Mouse (Mus musculus) liver, embryonic 14.5 days (tissue): ENCODE measurements at regions not wholly inside any gene's neighbourhood (a gene's known extent, or its start where the extent isn't known, plus 50 kb on each side); places are given as distances from the start of the nearest gene placed in this dataset.
A peak's percentile ranks its signal among the peaks of the same experiment; 100 is the strongest.

ENCODE experiments used
- ATAC-seq: fragments of 200-750 bp; cut with Nextera tagmentation; 2 replicates; pipeline ENCODE4 v1.8.0; 2017; ENCODE audit warnings: moderate number of reproducible peaks, mild to moderate bottlenecking, moderate library complexity; ENCODE audit not compliant: insufficient read depth
- DNase-seq, 3 experiments: peaks; one replicate each; pipeline ENCODE4 v3.0.0-alpha.2; 2012 to 2013; ENCODE audit warnings: low read depth in 3 of 3, low spot score in 3 of 3
- H3K27ac ChIP-seq: fragments of 300-500 bp; sonication (generic); 2 replicates; pipeline ENCODE4 v1.5.1; 2014; ENCODE audit warnings: moderate library complexity, mild to moderate bottlenecking, control low read depth, inconsistent platforms
- H3K27me3 ChIP-seq: fragments of 300-500 bp; sonication (generic); 2 replicates; pipeline ENCODE4 v1.6.1; 2014; ENCODE audit warnings: mild to moderate bottlenecking, low read length, moderate library complexity; ENCODE audit not compliant: control insufficient read depth, insufficient read depth
- H3K36me3 ChIP-seq: fragments of 300-500 bp; sonication (generic); replicated peaks from 2 replicates; pipeline ENCODE4 v1.6.1; 2014; ENCODE audit warnings: low read depth; ENCODE audit not compliant: control insufficient read depth, insufficient read depth
- H3K4me1 ChIP-seq, 2 experiments: fragments of 200-500 bp in 1 of 2; fragments of 300-500 bp in 1 of 2; sonication (generic) in 1 of 2; replicated peaks; 2 replicates each; pipeline ENCODE4 v1.6.1; 2012 to 2014; ENCODE audit warnings: antibody characterized with exemption in 1 of 2, inconsistent platforms in 1 of 2, low read length in 1 of 2; ENCODE audit not compliant: control insufficient read depth in 2 of 2, insufficient read depth in 2 of 2
- H3K4me2 ChIP-seq: fragments of 300-500 bp; sonication (generic); 2 replicates; pipeline ENCODE4 v1.6.1; 2014; ENCODE audit warnings: low read depth, mild to moderate bottlenecking, control low read depth, moderate library complexity
- H3K4me3 ChIP-seq, 2 experiments: fragments of 200-500 bp in 1 of 2; fragments of 300-500 bp in 1 of 2; sonication (generic) in 1 of 2; 2 replicates each; pipeline ENCODE4 v1.5.1; 2012 to 2014; ENCODE audit warnings: low read depth in 2 of 2, low read length in 2 of 2, mild to moderate bottlenecking in 2 of 2, control low read depth in 1 of 2, inconsistent platforms in 1 of 2, moderate library complexity in 1 of 2; ENCODE audit not compliant: insufficient read depth in 1 of 2
- H3K9ac ChIP-seq: fragments of 300-500 bp; sonication (generic); replicated peaks from 2 replicates; pipeline ENCODE4 v1.6.1; 2014; ENCODE audit warnings: mild to moderate bottlenecking, control low read depth, moderate library complexity
- H3K9me3 ChIP-seq: fragments of 300-500 bp; sonication (generic); 2 replicates; pipeline ENCODE4 v1.6.1; 2016; ENCODE audit warnings: low read length, mixed read lengths; ENCODE audit not compliant: control insufficient read depth
- CTCF ChIP-seq: IDR thresholded peaks from 2 replicates; pipeline ENCODE4 v1.5.1; 2016; ENCODE audit warnings: antibody characterized with exemption, low read depth, control low read depth
- EP300 ChIP-seq: IDR thresholded peaks from 2 replicates; pipeline ENCODE4 v1.6.1; 2016; ENCODE audit warnings: antibody characterized with exemption, low read depth
- WGBS: fragments of 180-500 bp; shearing (Covaris S2); extraction: QIAGEN DNeasy Blood & Tissue Kit; methylation state at CpG from one replicate; pipeline ENCODE4 v1.1.7; 2014; ENCODE audit not compliant: insufficient replicate concordance; 5-methylcytosine and 5-hydroxymethylcytosine counted together

DNA sequence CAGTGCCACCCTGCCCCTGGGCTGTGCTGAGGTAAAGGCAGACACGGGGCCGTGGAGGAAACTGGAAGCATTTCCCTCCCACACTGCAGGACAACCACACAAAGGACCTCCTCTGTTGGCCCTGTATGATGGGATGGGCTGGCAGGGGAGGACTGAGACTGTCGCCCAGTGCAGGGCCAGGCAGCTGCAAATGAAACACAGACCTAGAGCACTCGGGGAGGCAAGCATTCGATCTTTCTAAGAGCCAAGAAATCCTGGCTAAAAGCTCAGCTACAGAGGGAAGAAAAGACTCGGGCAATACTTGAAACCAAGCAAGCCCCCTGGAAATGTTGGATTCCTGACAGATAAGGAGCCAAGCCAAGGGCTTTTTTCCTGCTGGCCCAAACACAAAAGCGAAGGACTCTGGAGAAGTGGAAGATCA lies 82.5 kb upstream of the Sertad2 start:
- no peak overlapping the region for H3K27ac ChIP-seq
- TF ChIP-seq EP300 (no peak), CTCF (no peak)
- H3K4me3 ChIP-seq: no peak overlapping the region
- H3K9me3 ChIP-seq: no peaks in the 10 kb centered on the region
- H3K27me3 ChIP-seq: peaks cover 12% of the 10 kb centered on the region
- no peaks in the 10 kb centered on the region for H3K36me3 ChIP-seq
- H3K9ac ChIP-seq: no peak overlapping the region
- no peak for ATAC-seq
- WGBS: 45% methylated on average over 7 of the region's 7 CpGs
- peaks cover 0 to 10% of the 10 kb centered on the region in 2 experiments; a peak in 1 of 4 replicates for H3K4me1 ChIP-seq
- DNase-seq: no peak
- no peak overlapping the region for H3K4me2 ChIP-seq

DNA sequence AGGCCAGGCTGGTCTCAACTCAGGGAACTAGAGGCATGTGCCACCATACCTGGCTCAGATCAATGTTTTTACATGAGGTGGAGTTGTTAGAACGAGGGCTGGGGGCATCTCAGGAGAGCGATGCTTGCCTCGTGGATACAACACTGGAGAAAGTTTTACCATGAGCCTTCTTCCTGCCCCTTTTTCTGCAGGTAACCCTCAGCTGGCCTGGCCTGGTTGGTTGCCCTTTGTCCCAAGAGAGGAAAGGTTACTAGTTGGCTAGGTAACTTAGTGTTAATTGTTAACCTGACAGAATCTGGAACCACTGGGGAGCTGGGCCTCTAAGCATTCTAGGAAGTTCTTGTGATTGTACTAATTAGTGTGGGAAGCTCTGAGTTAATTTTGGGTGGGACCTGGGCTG lies 81.0 kb upstream of the Sertad2 start:
- no peak overlapping the region for H3K9ac ChIP-seq
- H3K4me1 ChIP-seq: peaks cover 0 to 7% of the 10 kb centered on the region in 2 experiments; a peak in 1 of 4 replicates
- TF ChIP-seq CTCF: no peak
- no peak for TF ChIP-seq EP300
- H3K4me2 ChIP-seq: no peak overlapping the region
- no peak for ATAC-seq
- H3K36me3 ChIP-seq: no peaks in the 10 kb centered on the region
- H3K9me3 ChIP-seq: no peaks in the 10 kb centered on the region
- WGBS: 53% methylated on average over 3 of the region's 3 CpGs
- H3K4me3 ChIP-seq: no peak overlapping the region
- no peak overlapping the region for H3K27ac ChIP-seq
- no peaks in the 10 kb centered on the region for H3K27me3 ChIP-seq
- DNase-seq: peak in 1 of 3 experiments; percentile 28

DNA sequence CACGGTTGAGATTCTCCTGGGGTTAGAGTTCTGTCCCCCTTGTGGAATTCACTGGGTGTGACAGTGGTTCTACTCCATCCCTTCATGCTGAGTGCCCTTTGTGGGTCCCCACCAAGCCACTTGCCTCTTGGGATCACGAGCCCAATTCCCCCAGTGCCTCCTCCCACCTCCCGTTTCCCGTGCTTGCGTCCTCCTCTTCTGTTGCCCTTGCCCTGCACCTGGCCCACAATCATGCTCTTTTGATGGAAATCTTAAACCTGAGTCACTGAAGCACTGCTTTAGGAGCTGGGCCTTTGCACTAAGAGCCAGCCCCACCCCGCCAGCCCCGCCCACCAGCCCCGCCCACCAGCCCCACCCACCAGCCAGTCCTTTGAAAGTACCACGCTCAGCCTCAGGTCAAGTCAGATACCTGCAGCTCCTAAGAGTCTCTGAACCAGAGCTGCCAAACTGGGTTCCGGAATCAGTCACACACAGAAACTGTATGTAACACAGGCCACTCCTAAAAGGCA lies 79.8 kb upstream of the Sertad2 start:
- H3K4me1 ChIP-seq: peaks cover 0 to 7% of the 10 kb centered on the region in 2 experiments; a peak in 2 of 4 replicates
- H3K27ac ChIP-seq: no peak overlapping the region
- 32% methylated on average over 10 of the region's 10 CpGs for WGBS
- ATAC-seq (peak; percentile 29; the same call in 1 of the 2 replicates), DNase-seq (no peak)
- TF ChIP-seq EP300 (no peak), CTCF (no peak)
- no peaks in the 10 kb centered on the region for H3K36me3 ChIP-seq
- H3K27me3 ChIP-seq: no peaks in the 10 kb centered on the region
- H3K4me3 ChIP-seq: no peak overlapping the region
- no peaks in the 10 kb centered on the region for H3K9me3 ChIP-seq
- no peak overlapping the region for H3K4me2 ChIP-seq
- H3K9ac ChIP-seq: no peak overlapping the region

GRCm38 (mm10) chr11:20464564-20464963 lies 78.5 kb upstream of the Sertad2 start:
- no peaks in the 10 kb centered on the region for H3K9me3 ChIP-seq
- H3K4me1 ChIP-seq: peaks cover 0 to 14% of the 10 kb centered on the region in 2 experiments; a peak in 2 of 4 replicates
- H3K36me3 ChIP-seq: no peaks in the 10 kb centered on the region
- 42% methylated on average over 8 of the region's 8 CpGs for WGBS
- no peak overlapping the region for H3K27ac ChIP-seq
- TF ChIP-seq EP300 (no peak), CTCF (no peak)
- no peaks in the 10 kb centered on the region for H3K27me3 ChIP-seq
- ATAC-seq: no peak
- no peak overlapping the region for H3K4me3 ChIP-seq
- DNase-seq: no peak
- H3K4me2 ChIP-seq: no peak overlapping the region
- H3K9ac ChIP-seq: no peak overlapping the region

DNA sequence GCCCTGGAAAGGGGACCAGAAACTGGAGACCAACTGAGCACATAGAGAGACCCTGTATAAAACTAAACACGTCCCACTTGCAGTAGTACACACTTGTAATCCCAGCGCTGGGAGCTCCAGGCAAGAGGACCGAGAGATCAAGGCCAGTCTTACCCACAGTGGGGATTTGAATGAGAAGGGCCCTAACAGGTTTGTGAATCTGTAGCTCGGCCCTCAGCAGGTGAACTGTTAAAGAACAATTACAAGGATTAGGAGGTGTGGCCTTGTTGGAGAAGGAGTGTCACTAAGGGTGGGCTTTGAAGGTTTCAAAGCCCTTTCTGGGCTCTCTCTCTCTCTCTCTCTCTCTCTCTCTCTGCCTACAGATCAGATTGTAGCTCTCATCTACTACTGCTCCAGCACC lies 76.5 kb upstream of the Sertad2 start:
- WGBS: 58% methylated on average over 4 of the region's 4 CpGs
- H3K4me2 ChIP-seq: no peak overlapping the region
- no peaks in the 10 kb centered on the region for H3K27me3 ChIP-seq
- no peak overlapping the region for H3K9ac ChIP-seq
- no peak overlapping the region for H3K4me3 ChIP-seq
- no peaks in the 10 kb centered on the region for H3K9me3 ChIP-seq
- no peak for ATAC-seq
- DNase-seq: no peak
- peaks cover 0 to 18% of the 10 kb centered on the region in 2 experiments; a peak in 2 of 4 replicates for H3K4me1 ChIP-seq
- no peaks in the 10 kb centered on the region for H3K36me3 ChIP-seq
- H3K27ac ChIP-seq: no peak overlapping the region
- no peak for TF ChIP-seq EP300
- TF ChIP-seq CTCF: no peak
